Mouse (Mus musculus): ENCODE measurements around the gene Uspl1. TPM values are rescaled to one million over a fixed set of nuclear protein-coding genes. Genes with fewer than 3 reads are reported as not detected.

The Uspl1 gene
- polyA plus RNA-seq, 1 experiment: 3.7 TPM

DNA sequence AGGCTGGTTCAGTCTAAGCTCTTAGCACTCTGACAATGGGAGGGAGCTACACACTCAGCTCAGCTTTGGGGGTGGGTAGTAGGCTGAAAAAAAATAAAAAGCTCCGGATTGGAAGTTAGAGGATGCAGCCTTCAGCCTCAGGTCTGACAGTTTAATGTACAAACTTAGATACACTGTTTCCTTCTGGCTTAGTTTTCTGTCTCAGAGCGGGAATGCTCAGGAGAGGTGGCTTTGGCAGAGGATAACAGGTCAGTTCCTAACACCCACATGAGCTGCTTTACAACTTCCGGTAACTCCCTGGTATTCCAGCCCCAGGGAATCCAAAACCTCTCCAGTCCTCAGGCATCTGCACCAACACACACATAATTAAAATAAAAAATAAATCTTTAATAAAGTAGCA lies 4.3 kb upstream of the Uspl1 start:
- TF ChIP-seq CTCF (IDR thresholded peaks at IDR 0.05; ENCODE audit: extremely low read depth, insufficient read length, insufficient replicate concordance, low read depth, low read length) (no peak), POLR2A (IDR thresholded peaks at IDR 0.05; ENCODE audit: low read depth, low read length) (no peak)
- Histone ChIP-seq H3K36me3 (ENCODE audit: control insufficient read depth, insufficient read depth, low read length) (peaks cover 1% of the 10 kb centered on the region; the same call in 1 of the 2 replicates), H3K27me3 (ENCODE audit: control insufficient read depth, insufficient read depth, low read length) (no peaks in the 10 kb centered on the region), H3K4me3 (ENCODE audit: low read depth, low read length) (no peak overlapping the region), H3K27ac (ENCODE audit: insufficient read depth, low read depth, low read length) (no peak overlapping the region), H3K4me1 (ENCODE audit: control insufficient read depth, insufficient read depth, insufficient read length, low read length) (no peaks in the 10 kb centered on the region)
- WGBS: 92% methylated on average over 3 of the region's 3 CpGs

DNA sequence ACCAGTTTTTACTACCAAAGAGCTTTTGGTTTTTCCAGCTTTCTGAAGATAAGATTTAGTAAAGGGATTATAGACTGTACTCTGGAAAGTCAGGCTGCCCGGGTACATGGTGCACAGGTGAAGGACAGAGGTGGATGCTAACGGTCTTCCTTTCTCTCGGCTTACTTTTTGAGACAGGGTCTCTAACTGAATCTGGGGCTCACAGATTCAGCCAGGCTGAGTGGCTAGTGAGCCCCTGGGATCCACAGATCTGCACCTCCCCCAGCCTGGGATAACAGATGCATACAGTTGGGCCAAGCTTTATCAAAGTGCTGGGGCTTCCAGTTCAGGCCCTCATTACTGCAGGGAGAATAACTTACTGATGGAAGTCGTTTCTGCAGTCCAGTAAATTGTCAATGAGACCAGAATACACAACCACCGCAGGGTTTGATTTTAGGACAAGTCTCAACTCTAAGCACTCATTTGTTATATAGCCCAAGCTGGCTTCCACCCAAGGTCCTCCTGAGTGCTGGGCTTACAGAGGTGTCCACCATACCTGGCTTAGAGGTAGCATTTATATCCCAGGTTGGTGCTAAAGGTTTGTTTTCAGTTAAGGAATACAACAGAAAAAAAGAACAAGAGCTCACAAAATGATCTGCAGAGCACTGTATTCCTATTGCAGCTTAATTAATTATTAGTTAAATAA lies 1.8 kb upstream of the Uspl1 start:
- Histone ChIP-seq H3K27ac (ENCODE audit: insufficient read depth, low read depth, low read length) (no peak overlapping the region), H3K4me3 (ENCODE audit: low read depth, low read length) (no peak overlapping the region), H3K4me1 (ENCODE audit: control insufficient read depth, insufficient read depth, insufficient read length, low read length) (no peaks in the 10 kb centered on the region; the same call in none of the 2 replicates), H3K36me3 (ENCODE audit: control insufficient read depth, insufficient read depth, low read length) (peaks cover 1% of the 10 kb centered on the region; the same call in 1 of the 2 replicates), H3K27me3 (ENCODE audit: control insufficient read depth, insufficient read depth, low read length) (no peaks in the 10 kb centered on the region)
- no peak for TF ChIP-seq CTCF (IDR thresholded peaks at IDR 0.05; ENCODE audit: extremely low read depth, insufficient read length, insufficient replicate concordance, low read depth, low read length)
- TF ChIP-seq POLR2A (IDR thresholded peaks at IDR 0.05; ENCODE audit: low read depth, low read length): no peak
- 90% methylated on average over 5 of the region's 5 CpGs for WGBS

DNA sequence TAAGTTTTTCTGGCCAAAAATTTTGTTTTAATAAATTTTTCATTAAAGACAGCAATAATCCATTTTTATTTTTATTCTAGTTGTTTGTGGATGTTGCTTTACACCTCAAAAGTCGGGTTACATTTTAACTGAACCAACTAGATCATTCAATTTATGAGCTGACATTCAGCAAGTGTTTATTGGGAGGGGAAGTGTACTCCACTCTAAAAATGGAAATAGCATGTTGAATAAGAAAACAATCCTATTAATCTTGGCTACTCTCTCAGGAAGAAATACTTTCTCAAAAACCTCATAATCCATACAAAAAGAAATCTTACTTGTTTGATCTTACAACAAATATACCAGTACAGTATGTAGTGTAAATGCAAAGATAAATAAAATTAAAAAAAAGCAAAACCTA lies 1.0 kb upstream of the Uspl1 start:
- Histone ChIP-seq H3K36me3 (ENCODE audit: control insufficient read depth, insufficient read depth, low read length) (peaks cover 1% of the 10 kb centered on the region; the same call in 1 of the 2 replicates), H3K4me1 (ENCODE audit: control insufficient read depth, insufficient read depth, insufficient read length, low read length) (no peaks in the 10 kb centered on the region; the same call in none of the 2 replicates), H3K27ac (ENCODE audit: insufficient read depth, low read depth, low read length) (no peak overlapping the region), H3K27me3 (ENCODE audit: control insufficient read depth, insufficient read depth, low read length) (no peaks in the 10 kb centered on the region), H3K4me3 (ENCODE audit: low read depth, low read length) (no peak overlapping the region)
- 4% methylated on average over 1 of the region's 1 CpGs for WGBS
- no peak for TF ChIP-seq POLR2A (IDR thresholded peaks at IDR 0.05; ENCODE audit: low read depth, low read length)
- TF ChIP-seq CTCF (IDR thresholded peaks at IDR 0.05; ENCODE audit: extremely low read depth, insufficient read length, insufficient replicate concordance, low read depth, low read length): no peak

DNA sequence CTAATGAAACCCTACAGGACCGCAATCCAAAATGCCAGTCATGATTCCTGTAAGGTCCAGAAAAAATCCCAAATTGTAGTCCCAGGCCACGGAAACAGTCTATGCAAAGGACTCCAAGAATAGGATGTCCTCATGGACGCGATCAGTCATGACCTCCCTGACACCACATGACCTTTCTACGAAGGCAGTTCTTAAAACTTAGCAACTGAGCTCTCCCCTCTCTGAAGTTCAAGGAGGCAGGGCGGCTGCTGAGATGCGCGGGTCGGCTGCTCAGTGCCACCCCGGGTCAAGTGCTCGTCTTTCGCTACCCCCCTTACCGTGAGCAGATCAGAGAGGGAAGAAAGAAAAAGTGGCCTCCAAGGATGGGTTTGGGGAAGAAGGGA lies 438 bp upstream of the Uspl1 start:
- Histone ChIP-seq H3K36me3 (ENCODE audit: control insufficient read depth, insufficient read depth, low read length) (peaks cover 3% of the 10 kb centered on the region; the same call in 1 of the 2 replicates), H3K4me1 (ENCODE audit: control insufficient read depth, insufficient read depth, insufficient read length, low read length) (no peaks in the 10 kb centered on the region; the same call in none of the 2 replicates), H3K4me3 (ENCODE audit: low read depth, low read length) (peak overlapping the region; percentile 92), H3K27me3 (ENCODE audit: control insufficient read depth, insufficient read depth, low read length) (no peaks in the 10 kb centered on the region), H3K27ac (ENCODE audit: insufficient read depth, low read depth, low read length) (peak overlapping the region; percentile 100)
- WGBS: under 1% methylated on average over 13 of the region's 13 CpGs
- TF ChIP-seq CTCF (IDR thresholded peaks at IDR 0.05; ENCODE audit: extremely low read depth, insufficient read length, insufficient replicate concordance, low read depth, low read length): no peak
- no peak for TF ChIP-seq POLR2A (IDR thresholded peaks at IDR 0.05; ENCODE audit: low read depth, low read length)

DNA sequence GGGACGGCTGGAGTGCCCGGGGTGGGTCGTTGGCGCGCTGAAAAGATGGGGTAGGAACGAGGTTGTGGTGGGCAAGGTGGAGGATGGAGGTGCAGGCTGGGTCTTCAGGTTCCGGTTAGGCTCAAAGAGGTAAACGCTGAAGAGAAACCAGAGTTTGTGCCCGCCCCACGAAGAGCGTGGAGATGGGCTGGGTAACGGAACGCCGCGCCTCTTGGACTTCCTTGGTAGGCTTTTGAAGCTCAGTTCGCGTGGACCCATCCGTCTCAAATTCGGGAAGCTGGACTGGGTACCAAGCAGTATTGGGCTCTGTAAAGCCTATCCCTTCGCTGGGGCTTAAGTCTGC lies 665 bp downstream of the Uspl1 start:
- WGBS: 0% methylated on average over 20 of the region's 20 CpGs
- Histone ChIP-seq H3K27me3 (ENCODE audit: control insufficient read depth, insufficient read depth, low read length) (no peaks in the 10 kb centered on the region), H3K4me3 (ENCODE audit: low read depth, low read length) (peak overlapping the region; percentile 67), H3K36me3 (ENCODE audit: control insufficient read depth, insufficient read depth, low read length) (peaks cover 10% of the 10 kb centered on the region), H3K4me1 (ENCODE audit: control insufficient read depth, insufficient read depth, insufficient read length, low read length) (no peaks in the 10 kb centered on the region; the same call in none of the 2 replicates), H3K27ac (ENCODE audit: insufficient read depth, low read depth, low read length) (peak overlapping the region; percentile 77)
- TF ChIP-seq CTCF (IDR thresholded peaks at IDR 0.05; ENCODE audit: extremely low read depth, insufficient read length, insufficient replicate concordance, low read depth, low read length) (no peak), POLR2A (IDR thresholded peaks at IDR 0.05; ENCODE audit: low read depth, low read length) (no peak)

DNA sequence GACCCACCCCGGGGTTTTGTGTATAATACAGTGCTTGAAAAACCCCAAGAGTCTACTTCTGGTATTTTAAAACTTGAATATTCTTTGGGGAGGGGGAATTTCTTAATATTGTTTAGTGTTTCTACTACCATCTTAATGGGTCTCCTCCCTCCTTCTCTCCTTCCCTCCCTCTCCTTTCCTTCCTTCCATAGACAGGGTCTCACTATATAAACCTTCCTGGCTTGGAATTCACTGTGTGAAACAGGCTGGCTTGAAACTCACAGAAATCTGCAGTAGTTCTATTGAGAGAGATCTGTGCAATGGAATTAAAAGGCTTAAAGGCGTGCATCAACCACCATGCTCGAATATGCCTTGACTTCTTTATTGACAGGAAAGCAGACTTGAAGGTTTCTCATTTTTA lies 1.7 kb downstream of the Uspl1 start:
- peaks cover 15% of the 10 kb centered on the region for H3K36me3 ChIP-seq (ENCODE audit: control insufficient read depth, insufficient read depth, low read length)
- 51% methylated on average over 3 of the region's 3 CpGs for WGBS
- H3K4me3 ChIP-seq (ENCODE audit: low read depth, low read length): no peak overlapping the region
- TF ChIP-seq POLR2A (IDR thresholded peaks at IDR 0.05; ENCODE audit: low read depth, low read length) (no peak), CTCF (IDR thresholded peaks at IDR 0.05; ENCODE audit: extremely low read depth, insufficient read length, insufficient replicate concordance, low read depth, low read length) (no peak)
- no peaks in the 10 kb centered on the region; the same call in none of the 2 replicates for H3K4me1 ChIP-seq (ENCODE audit: control insufficient read depth, insufficient read depth, insufficient read length, low read length)
- H3K27me3 ChIP-seq (ENCODE audit: control insufficient read depth, insufficient read depth, low read length): no peaks in the 10 kb centered on the region
- no peak overlapping the region for H3K27ac ChIP-seq (ENCODE audit: insufficient read depth, low read depth, low read length)

DNA sequence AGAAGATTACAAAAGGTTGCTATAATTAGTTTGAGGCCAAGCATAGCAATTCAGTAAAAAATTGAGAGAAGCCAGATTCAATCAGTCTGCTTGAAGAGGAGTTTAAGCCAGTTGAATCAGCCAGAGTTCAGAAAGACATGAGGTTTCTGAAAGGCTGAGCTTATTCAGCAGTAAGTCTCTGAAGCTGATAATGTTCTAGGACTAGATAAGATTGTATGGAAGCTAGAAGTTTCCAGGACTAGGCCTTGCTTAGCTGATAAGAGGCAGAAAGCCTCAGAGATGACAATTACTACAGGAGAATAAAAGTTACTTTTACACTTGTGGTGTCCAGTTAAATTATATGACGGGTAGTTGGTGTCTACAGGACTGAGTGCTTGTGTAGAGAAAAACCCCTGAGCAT lies 6.0 kb downstream of the Uspl1 start:
- Histone ChIP-seq H3K4me3 (ENCODE audit: low read depth, low read length) (no peak overlapping the region), H3K36me3 (ENCODE audit: control insufficient read depth, insufficient read depth, low read length) (peaks cover 38% of the 10 kb centered on the region), H3K27ac (ENCODE audit: insufficient read depth, low read depth, low read length) (no peak overlapping the region), H3K27me3 (ENCODE audit: control insufficient read depth, insufficient read depth, low read length) (no peaks in the 10 kb centered on the region), H3K4me1 (ENCODE audit: control insufficient read depth, insufficient read depth, insufficient read length, low read length) (no peaks in the 10 kb centered on the region; the same call in none of the 2 replicates)
- 92% methylated on average over 1 of the region's 1 CpGs for WGBS
- TF ChIP-seq POLR2A (IDR thresholded peaks at IDR 0.05; ENCODE audit: low read depth, low read length): no peak
- no peak for TF ChIP-seq CTCF (IDR thresholded peaks at IDR 0.05; ENCODE audit: extremely low read depth, insufficient read length, insufficient replicate concordance, low read depth, low read length)
